Mouse (Mus musculus) ES-Bruce4 (cell line): ENCODE measurements around the gene Tcf15. TPM values are rescaled to one million over a fixed set of nuclear protein-coding genes. Genes with fewer than 3 reads are reported as not detected.

Experiments
- H3K27ac ChIP-seq: 2 replicates; pipeline ENCODE4 v1.5.1; 2012; ENCODE audit warnings: low read length, inconsistent platforms; ENCODE audit not compliant: insufficient read depth
- H3K27me3 ChIP-seq: 2 replicates; pipeline ENCODE4 v1.6.1; 2012; ENCODE audit warnings: mild to moderate bottlenecking, low read length, inconsistent platforms; ENCODE audit not compliant: control insufficient read depth, poor library complexity, insufficient read depth, severe bottlenecking
- H3K36me3 ChIP-seq: 2 replicates; pipeline ENCODE4 v1.6.1; 2012; ENCODE audit warnings: inconsistent platforms, mild to moderate bottlenecking, low read length, moderate library complexity; ENCODE audit not compliant: control insufficient read depth, poor library complexity, insufficient read depth, severe bottlenecking
- H3K4me1 ChIP-seq: one replicate; pipeline ENCODE4 v1.8.1; 2011; ENCODE audit warnings: low read length; ENCODE audit not compliant: control insufficient read depth, insufficient read depth
- H3K4me3 ChIP-seq: 2 replicates; pipeline ENCODE4 v1.5.1; 2011; ENCODE audit warnings: low read depth, mild to moderate bottlenecking, low read length
- H3K9ac ChIP-seq: 2 replicates; pipeline ENCODE4 v1.6.1; 2012; ENCODE audit warnings: low read depth, mild to moderate bottlenecking, inconsistent platforms; ENCODE audit not compliant: poor library complexity, severe bottlenecking
- H3K9me3 ChIP-seq: replicated peaks from 2 replicates; pipeline ENCODE4 v1.6.1; 2012; ENCODE audit warnings: mild to moderate bottlenecking, low read length, inconsistent platforms; ENCODE audit not compliant: control insufficient read depth, poor library complexity, insufficient read depth, severe bottlenecking
- CTCF ChIP-seq: IDR thresholded peaks from one replicate; pipeline ENCODE4 v1.8.1; 2011; ENCODE audit warnings: low read depth, low read length
- EP300 ChIP-seq: IDR thresholded peaks from 2 replicates; pipeline ENCODE4 v1.6.1; 2011; ENCODE audit warnings: low read depth, low read length; ENCODE audit not compliant: insufficient read depth
- POLR2A ChIP-seq: IDR thresholded peaks from one replicate; pipeline ENCODE4 v1.8.1; 2011; ENCODE audit warnings: low read length; ENCODE audit not compliant: insufficient read depth
- polyA plus RNA-seq: library from polyadenylated mRNA; stranded (reverse); fragments of >200 nt; gene quantifications from 2 replicates; pipeline ENCODE4 v1.2.4, GENCODE M21; 2011; ENCODE audit warnings: low read depth; ENCODE audit not compliant: missing spikeins, insufficient read depth, insufficient read length

Gene Tcf15
- polyA plus RNA-seq, 1 experiment: 8.3 TPM

- H3K9me3 ChIP-seq: no peaks in the 10 kb centered on the region
- TF ChIP-seq CTCF (no peak), EP300 (no peak), POLR2A (no peak)
- H3K4me1 ChIP-seq: peaks cover 4% of the 10 kb centered on the region
- H3K4me3 ChIP-seq: peak overlapping the region; percentile 84
- peak overlapping the region; percentile 81 for H3K9ac ChIP-seq
- H3K27me3 ChIP-seq: no peaks in the 10 kb centered on the region
- no peak overlapping the region for H3K27ac ChIP-seq
- H3K36me3 ChIP-seq: peaks cover 22% of the 10 kb centered on the region
These were observed 743 bp downstream of the Tcf15 start for GRCm38 (mm10) chr2:152144158-152144450.

- H3K36me3 ChIP-seq: peaks cover 26% of the 10 kb centered on the region
- peaks cover 2% of the 10 kb centered on the region for H3K4me1 ChIP-seq
- H3K27ac ChIP-seq: no peak overlapping the region
- peak overlapping the region; percentile 81 for H3K9ac ChIP-seq
- H3K27me3 ChIP-seq: no peaks in the 10 kb centered on the region
- H3K9me3 ChIP-seq: no peaks in the 10 kb centered on the region
- H3K4me3 ChIP-seq: peak overlapping the region; percentile 84
- TF ChIP-seq POLR2A (no peak), EP300 (no peak), CTCF (no peak)
These were observed 1.1 kb downstream of the Tcf15 start for GRCm38 (mm10) chr2:152144501-152144900.

- no peaks in the 10 kb centered on the region for H3K27me3 ChIP-seq
These were observed 2.4 kb downstream of the Tcf15 start for GRCm38 (mm10) chr2:152145711-152146110.

GRCm38 (mm10) chr2:152147079-152147478 lies 3.7 kb downstream of the Tcf15 start:
- Histone ChIP-seq H3K9ac (no peak overlapping the region), H3K4me3 (no peak overlapping the region), H3K9me3 (no peaks in the 10 kb centered on the region), H3K36me3 (peaks cover 26% of the 10 kb centered on the region), H3K27ac (no peak overlapping the region), H3K27me3 (no peaks in the 10 kb centered on the region), H3K4me1 (peaks cover 2% of the 10 kb centered on the region)
- TF ChIP-seq CTCF (no peak), EP300 (no peak), POLR2A (no peak)

More at GRCm38 (mm10) chr2:152145711-152146110, 2.4 kb downstream of the Tcf15 start:
- no peak for TF ChIP-seq CTCF
- TF ChIP-seq POLR2A: no peak
- no peak for TF ChIP-seq EP300
- H3K9me3 ChIP-seq: no peaks in the 10 kb centered on the region
- peaks cover 2% of the 10 kb centered on the region for H3K4me1 ChIP-seq
- H3K27ac ChIP-seq: no peak overlapping the region
- peaks cover 26% of the 10 kb centered on the region for H3K36me3 ChIP-seq
- peak overlapping the region; percentile 37; the same call in 1 of the 2 replicates for H3K9ac ChIP-seq
- H3K4me3 ChIP-seq: no peak overlapping the region

GRCm38 (mm10) chr2:152148675-152149074 lies 5.3 kb downstream of the Tcf15 start:
- H3K27me3 ChIP-seq: no peaks in the 10 kb centered on the region
- TF ChIP-seq CTCF: no peak
- TF ChIP-seq POLR2A: no peak
- no peak for TF ChIP-seq EP300

GRCm38 (mm10) chr2:152149891-152150290 lies 6.5 kb downstream of the Tcf15 start:
- Histone ChIP-seq H3K27me3 (no peaks in the 10 kb centered on the region), H3K9ac (no peak overlapping the region), H3K4me1 (peaks cover 2% of the 10 kb centered on the region), H3K9me3 (no peaks in the 10 kb centered on the region), H3K36me3 (peaks cover 26% of the 10 kb centered on the region), H3K27ac (peak overlapping the region; percentile 39), H3K4me3 (no peak overlapping the region)
- TF ChIP-seq POLR2A (no peak), EP300 (no peak), CTCF (no peak)

More at GRCm38 (mm10) chr2:152148675-152149074, 5.3 kb downstream of the Tcf15 start:
- Histone ChIP-seq H3K27ac (no peak overlapping the region), H3K36me3 (peaks cover 26% of the 10 kb centered on the region), H3K4me1 (peaks cover 2% of the 10 kb centered on the region), H3K4me3 (no peak overlapping the region), H3K9ac (no peak overlapping the region), H3K9me3 (no peaks in the 10 kb centered on the region)
